Mouse (Mus musculus) liver, adult 2 months (tissue): Measurements from ENCODE around the gene Gpc6.
"Not testable (repeated sequence)": the region's sequence is repeated elsewhere in the genome, so short reads cannot be mapped to it uniquely, and the experiment has no call there.

Experiments
- CTCF ChIP-seq: fragments of 200-500 bp; IDR thresholded peaks from 2 replicates; pipeline ENCODE4 v1.5.1; 2011; ENCODE audit warnings: low read depth, low read length, control low read depth
- POLR2A ChIP-seq: fragments of 200-500 bp; IDR thresholded peaks from 2 replicates; pipeline ENCODE4 v1.6.1; 2011; ENCODE audit warnings: low read length, control low read depth; ENCODE audit not compliant: insufficient read depth; ENCODE audit errors: extremely low read depth

DNA sequence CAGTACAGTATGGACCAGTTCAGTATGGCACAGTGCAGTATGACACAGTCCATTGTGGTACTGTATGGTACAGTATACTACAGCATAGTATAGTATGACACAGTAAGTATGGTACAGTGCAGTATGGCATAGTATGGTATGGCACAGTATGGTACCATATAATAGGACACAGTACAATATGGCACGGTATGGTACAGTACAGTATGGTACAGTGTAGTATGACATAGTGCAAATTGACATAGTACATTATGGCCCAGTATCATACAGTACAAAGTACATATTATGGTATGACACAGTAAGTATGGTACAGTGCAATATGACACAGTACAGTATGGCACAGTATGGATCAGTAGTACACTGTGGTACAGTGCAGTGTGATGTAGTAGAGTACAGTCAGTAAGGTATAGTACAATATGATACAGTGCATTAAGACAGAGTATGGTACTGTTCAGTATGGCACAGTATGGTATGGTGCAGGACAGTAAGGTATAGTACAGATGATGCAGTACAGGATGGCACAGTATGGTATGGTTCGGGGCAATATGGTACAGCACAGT, 521.6 kb downstream of the Gpc6 start:
- TF ChIP-seq CTCF, POLR2A: not testable (repeated sequence)
